In the genomic region with DNA sequence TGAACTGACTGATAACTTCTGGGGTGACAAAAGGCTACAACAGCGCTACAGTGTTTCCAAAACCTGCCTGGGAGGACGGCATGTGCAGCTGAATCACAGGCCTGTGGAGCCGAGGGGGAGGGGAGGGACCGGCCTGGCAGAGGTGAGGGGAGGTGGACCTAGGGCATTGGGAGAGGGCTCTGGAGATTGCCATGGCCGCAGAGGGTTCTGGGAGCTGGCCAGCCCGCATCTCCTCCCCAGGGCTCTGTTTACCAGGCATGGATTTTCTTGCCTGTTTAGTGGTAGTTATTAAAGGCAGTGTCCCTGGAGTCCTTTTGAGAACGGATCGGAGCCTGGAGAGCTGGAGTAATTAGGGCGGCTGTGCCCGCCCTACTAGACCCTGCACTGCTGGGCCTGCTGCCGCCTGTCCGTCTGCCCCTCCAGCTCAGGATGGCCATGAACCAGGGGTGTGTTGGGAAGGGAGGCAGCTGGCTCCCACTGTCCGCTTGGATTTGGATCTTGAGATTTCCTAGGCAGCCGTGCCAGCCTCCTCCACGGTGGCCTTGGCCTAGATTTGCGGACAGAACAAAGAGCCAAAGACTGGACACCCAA, we compare ENCODE assay signal across 8 mouse cellular contexts. TPM values are rescaled to one million over a fixed set of nuclear protein-coding genes. Genes with fewer than 3 reads are reported as not detected.
DNase-seq lines count a peak whose midpoint lies in the region; ATAC-seq lines count a peak whose summit lies in the region.
"Had no signal": no experiment of that assay in that cellular context is flagged by ENCODE, and none has a peak within 500 bp of the region (broad histone marks: within the 10 kb centered on the region; RNA-seq: fewer than 3 reads in every experiment).

No protein-coding gene starts in this region.

- peaks cover 38% of the 10 kb centered on the region for H3K4me1 ChIP-seq in hindbrain, embryonic 16.5 days (ENCODE audit: control insufficient read depth, insufficient read depth, low read depth, low read length)

- DNase-seq in ovary, postnatal 36 days (ENCODE audit: low spot score), result peak; percentile 64
- no peak for DNase-seq in ovary, postnatal 14 days (ENCODE audit: low spot score)
- peak; percentile 74 for DNase-seq in cerebellum, adult 9-11 months
- DNase-seq in testis, postnatal 14 days (ENCODE audit: low spot score), result peak; percentile 89
- DNase-seq in kidney, adult 9 months, result no peak
- DNase-seq in thymus, postnatal 14 days, result no peak

- no peak overlapping the region for H3K4me3 ChIP-seq in hindbrain, embryonic 16.5 days (ENCODE audit: low read length)
- H3K4me3 ChIP-seq: limb, embryonic 15.5 days had no signal

- peak overlapping the region; percentile 69 for H3K27ac ChIP-seq in hindbrain, embryonic 16.5 days (ENCODE audit: low read depth, low read length)
- H3K27ac ChIP-seq: limb, embryonic 15.5 days had no signal

- 28% methylated on average over 16 of the region's 16 CpGs for WGBS in hindbrain, embryonic 16.5 days

- H3K9ac ChIP-seq in hindbrain, embryonic 16.5 days (ENCODE audit: low read depth, low read length), result peak overlapping the region; percentile 17; the same call in 1 of the 2 replicates
- H3K9ac ChIP-seq: limb, embryonic 15.5 days had no signal

- no peaks in the 10 kb centered on the region for H3K9me3 ChIP-seq in hindbrain, embryonic 16.5 days (ENCODE audit: control insufficient read depth, low read length)
- H3K9me3 ChIP-seq: limb, embryonic 15.5 days had no signal

- H3K27me3 ChIP-seq in hindbrain, embryonic 16.5 days (replicated peaks; ENCODE audit: control insufficient read depth, insufficient read depth, low read length), result peaks cover 22% of the 10 kb centered on the region

- ATAC-seq in hindbrain, embryonic 16.5 days, result peak; percentile 55; the same call in 1 of the 2 replicates

- peaks cover 4% of the 10 kb centered on the region; the same call in 1 of the 2 replicates for H3K36me3 ChIP-seq in hindbrain, embryonic 16.5 days (ENCODE audit: control insufficient read depth, insufficient read depth, low read length)

- no peak overlapping the region for H3K4me2 ChIP-seq in hindbrain, embryonic 16.5 days (ENCODE audit: low read length)
- H3K4me2 ChIP-seq: limb, embryonic 15.5 days had no signal

RNA-seq across cellular contexts. Expression of a gene that starts 12.8 kb away (rescaled TPM):
- polyA plus RNA-seq in hindbrain, embryonic 16.5 days (2015; fragmentation: Nextera tagmentation; extraction: Ambion mirVana), result 44.8 and 46.6 TPM in 2 replicates

RNA-seq across cellular contexts. Expression of a gene that starts 50.3 kb away (rescaled TPM):
- polyA plus RNA-seq in hindbrain, embryonic 16.5 days (2015; fragmentation: Nextera tagmentation; extraction: Ambion mirVana), result 0.61 and 1.9 TPM in 2 replicates

RNA-seq across cellular contexts. Expression of a gene that starts 50.8 kb away (rescaled TPM):
- polyA plus RNA-seq in hindbrain, embryonic 16.5 days (2015; fragmentation: Nextera tagmentation; extraction: Ambion mirVana), result 0.19 and 0.43 TPM in 2 replicates

Comparison
In these comparisons a context has a peak if more than half of its experiments do, and no peak if none do; other contexts are left out.
1. DNase-seq: peak in ovary, postnatal 36 days (single experiment), cerebellum, adult 9-11 months (single experiment) and testis, postnatal 14 days (single experiment); none in ovary, postnatal 14 days (single experiment), kidney, adult 9 months (single experiment) and thymus, postnatal 14 days (single experiment).